Mouse (Mus musculus) megakaryocyte, embryonic 14.5 days (primary cell): Measurements from ENCODE around the gene Sox5.

Source experiments
- FLI1 ChIP-seq: IDR thresholded peaks from 2 replicates; pipeline ENCODE4 v1.6.1; 2012; ENCODE audit warnings: low read length, inconsistent platforms, mixed read lengths
- GATA1 ChIP-seq: IDR thresholded peaks from 3 replicates; pipeline ENCODE4 v1.6.1; 2012; ENCODE audit warnings: mixed read lengths, low read length, inconsistent platforms, borderline replicate concordance

- TF ChIP-seq GATA1 (no peak), FLI1 (no peak)
These were observed 821.3 kb downstream of the Sox5 start for GRCm38 (mm10) chr6:143960487-143960886.
